Mouse (Mus musculus): ENCODE results near the gene Psmb7.

The Psmb7 gene

GRCm38 (mm10) chr2:38586733-38587132, 57.2 kb downstream of the Psmb7 start:
- no peak for DNase-seq

DNA sequence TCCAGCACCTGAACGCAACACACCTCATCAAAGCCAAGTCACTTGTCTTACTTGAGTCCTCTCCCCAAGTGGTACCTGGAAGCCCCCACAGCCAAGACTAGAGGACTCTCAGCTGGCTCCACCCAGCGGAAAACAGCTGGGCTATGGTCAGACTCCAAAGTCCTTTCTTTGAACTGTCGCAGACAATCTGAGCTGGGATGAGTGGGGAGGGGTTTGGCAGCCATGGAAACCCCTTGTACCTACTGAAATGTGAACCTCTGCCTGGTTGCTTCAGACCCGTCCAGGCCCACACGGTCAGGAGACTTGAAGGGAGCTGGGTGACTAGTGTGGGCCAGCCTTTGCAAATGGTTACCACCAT, 58.5 kb downstream of the Psmb7 start:
- no peak for DNase-seq

DNA sequence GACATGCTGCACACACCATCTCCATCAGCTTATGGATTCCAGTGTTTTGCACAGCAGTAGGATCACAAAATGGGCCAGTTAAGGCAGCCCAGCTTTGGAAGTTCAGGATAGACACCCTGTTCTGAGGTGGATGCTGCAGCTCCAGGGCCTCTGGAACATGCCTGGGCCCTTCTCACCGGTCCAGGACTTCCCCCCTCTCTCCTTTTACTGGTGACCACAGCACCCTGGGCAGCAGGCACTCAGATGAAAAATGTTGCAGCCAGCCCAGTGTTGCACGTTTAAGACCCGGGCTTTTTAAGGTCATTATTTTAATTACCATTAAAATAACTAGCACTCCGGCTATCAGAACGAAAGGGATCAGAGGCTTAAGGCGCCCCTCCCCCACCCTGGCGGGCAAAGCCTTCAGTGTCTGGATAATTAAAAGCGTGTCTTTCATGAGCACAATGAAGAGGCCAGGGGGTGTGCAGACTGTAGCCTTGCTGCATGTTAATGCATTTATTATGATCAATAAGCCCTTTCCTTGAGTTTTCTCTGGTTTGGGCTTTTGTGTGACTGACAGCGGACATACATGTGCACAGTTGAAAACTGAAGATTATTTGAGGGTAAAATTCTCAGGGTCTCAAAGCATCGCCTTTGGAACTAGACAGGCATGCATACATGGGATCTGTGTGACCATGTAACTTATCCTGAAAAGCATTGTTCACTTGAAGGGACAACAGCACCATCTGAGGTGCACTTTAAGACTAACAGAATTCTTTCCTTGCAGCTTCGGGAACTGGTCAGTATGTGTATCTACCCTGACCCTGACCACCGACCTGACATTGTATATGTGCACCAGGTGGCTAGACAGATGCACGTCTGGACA, 59.1 kb downstream of the Psmb7 start:
- no peak for DNase-seq

- DNase-seq: no peak
Observed at GRCm38 (mm10) chr2:38583982-38584381, 59.9 kb downstream of the Psmb7 start.

DNA sequence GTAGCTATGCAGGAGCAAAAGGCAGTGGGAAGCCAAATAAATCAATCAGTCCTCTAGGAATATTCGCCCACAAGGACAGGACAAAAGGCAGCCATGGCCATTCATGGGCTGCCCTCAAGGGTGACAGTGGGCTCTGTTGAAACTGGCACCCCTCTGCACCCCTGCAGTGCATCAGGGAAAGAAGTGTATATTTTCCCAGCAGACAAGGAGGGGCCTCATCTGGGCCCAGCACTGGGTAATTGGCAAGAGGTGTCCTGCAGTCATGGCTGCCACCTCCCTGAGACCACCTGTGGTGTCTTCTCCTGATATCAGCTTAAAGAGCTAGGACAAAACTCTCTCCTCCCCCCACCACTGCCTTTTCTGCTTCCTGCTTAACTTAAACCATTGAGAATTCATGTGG, 64.4 kb downstream of the Psmb7 start:
- DNase-seq: no peak

- DNase-seq: peak; percentile 84
Observed at GRCm38 (mm10) chr2:38578602-38579521, 65.0 kb downstream of the Psmb7 start.

- DNase-seq: no peak
Observed at GRCm38 (mm10) chr2:38574697-38575096, 69.2 kb downstream of the Psmb7 start.

GRCm38 (mm10) chr2:38571971-38572601, 71.8 kb downstream of the Psmb7 start:
- DNase-seq: no peak

DNA sequence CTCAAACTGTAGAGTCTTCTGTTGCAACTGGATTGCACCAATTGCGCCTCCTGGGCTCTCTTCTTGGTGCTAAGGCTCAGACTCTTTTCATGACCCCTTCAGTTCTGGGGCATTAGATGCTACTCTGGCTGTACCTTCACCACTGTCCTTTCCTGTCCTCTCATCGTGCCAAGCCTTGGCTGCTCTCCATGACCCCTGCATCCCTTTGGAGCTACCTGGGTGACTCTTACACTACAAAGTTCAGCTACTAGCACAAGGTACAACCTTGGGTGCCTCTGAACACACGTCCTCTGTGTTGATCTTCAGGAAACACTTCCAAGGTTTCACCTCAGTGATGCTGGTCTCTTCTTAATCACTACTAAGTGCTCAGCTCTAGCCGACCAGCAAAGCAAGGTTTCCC, 81.3 kb downstream of the Psmb7 start:
- no peak for DNase-seq

DNA sequence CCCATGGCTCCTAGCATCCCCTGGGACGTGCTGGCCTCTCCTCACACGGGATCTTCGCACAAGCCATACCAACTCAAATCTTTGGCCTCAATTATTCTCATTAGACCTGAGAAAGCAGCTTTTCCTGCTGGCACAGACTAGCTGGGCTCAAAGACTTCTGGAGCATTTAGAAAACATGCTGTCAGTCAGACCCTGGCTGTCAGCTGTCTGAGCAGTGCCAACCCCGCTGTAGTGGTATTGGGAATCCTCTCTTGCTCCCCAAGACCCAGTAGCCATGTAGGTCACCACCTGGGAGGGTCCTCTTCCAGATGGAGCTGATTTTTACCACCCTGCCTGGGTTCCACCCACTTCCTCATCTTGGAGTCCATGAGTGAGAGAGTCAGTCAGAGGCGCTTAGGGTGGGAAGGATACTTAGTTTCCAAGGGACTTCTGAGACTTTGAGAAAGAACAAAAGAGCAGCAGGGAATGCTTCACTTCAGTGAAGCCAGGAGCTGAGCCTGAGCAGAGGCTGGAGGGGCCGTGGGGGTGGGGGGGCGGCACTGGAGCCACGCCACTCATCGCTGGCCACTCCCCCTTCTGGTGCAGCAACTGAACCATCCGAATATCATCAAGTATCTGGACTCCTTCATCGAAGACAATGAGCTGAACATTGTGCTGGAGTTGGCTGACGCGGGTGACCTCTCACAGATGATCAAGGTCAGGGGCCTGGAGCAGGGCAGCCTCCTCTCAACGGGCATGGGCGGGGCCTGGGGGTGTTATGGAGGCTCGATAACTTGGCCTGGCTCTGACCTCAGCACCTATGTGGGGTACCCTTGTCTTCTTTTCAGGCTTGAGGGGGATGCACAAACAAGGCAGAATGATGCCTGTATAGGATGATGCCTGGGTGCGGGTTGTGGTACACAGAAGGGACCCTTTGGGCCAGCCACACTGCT, 83.3 kb downstream of the Psmb7 start:
- DNase-seq: no peak

GRCm38 (mm10) chr2:38556721-38557120, 87.2 kb downstream of the Psmb7 start:
- DNase-seq: no peak

DNA sequence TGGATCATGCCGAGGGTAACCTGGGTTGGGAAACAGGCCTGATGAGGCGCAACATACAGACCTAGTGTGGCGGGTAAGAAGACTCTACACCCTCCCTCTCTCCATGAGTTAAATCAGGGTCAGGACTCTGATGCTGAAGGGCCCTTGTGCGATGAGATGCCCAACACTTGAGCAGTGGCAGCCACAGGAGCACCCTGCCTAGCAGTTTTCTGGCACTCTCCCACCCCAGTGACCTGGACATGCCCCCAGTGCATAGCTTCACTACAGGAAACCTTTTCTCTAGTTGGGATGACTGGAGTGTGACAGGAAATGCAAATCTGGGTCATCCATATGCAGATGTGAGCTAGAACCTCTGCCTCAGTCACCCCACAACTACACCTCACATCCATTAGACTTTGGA, 88.2 kb downstream of the Psmb7 start:
- DNase-seq: peak; percentile 43

- no peak for DNase-seq
Observed at GRCm38 (mm10) chr2:38554226-38554995, 89.5 kb downstream of the Psmb7 start.

DNA sequence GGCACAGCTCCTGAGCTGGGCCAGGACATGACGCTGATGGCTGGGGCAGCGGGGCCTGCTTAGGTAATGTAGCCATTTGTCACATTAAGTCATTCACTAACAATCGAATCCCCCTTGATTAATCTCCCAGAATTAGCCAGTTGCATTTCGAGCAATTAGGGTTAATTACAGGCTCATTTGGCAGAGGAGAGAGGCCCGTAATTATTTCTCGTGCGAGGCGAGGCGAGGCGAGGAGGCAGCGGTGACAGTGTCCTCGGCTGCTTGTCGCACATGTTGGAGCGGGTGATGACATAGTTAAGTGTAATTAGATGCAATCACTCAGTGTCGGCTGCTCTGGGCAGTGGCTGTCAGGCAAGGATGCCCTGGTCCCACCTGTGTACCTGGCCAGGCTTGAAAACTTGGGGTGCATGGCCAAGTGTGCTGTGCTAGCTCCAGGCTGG, 91.9 kb downstream of the Psmb7 start:
- DNase-seq: no peak

DNA sequence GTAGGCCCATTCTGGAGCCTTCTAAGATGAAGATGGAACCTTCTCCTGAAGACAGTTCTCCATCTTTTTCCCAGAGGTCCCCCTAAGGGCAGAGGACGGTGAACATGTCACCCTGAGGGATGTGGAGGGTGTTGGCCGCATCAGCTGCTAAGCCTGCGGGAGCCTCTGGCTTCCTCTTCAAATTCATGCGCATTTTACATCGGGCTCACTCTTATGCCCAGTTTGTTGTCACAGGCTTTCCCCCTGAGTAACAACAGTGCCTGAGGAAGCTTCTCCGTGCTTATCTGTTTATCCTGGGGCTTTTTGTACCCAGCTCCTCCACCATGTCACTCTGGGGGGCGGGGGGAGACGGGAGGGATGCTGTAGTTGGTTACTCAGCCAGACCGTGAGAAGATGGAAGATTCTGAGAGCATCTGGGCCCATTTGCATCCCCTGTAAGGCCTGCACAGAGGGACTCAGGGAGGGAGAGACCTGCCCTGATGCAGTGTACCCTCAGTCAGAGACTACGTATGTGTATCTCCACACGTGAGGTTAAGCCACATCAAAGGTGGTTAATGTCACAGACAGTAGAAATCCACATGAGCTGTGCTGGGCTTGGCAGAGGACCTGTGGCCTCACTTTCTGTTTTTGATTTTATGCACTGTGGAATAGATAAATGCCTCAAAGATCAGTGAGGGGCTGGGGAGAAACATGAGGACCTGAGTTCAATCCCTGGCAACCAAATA, 95.9 kb downstream of the Psmb7 start:
- DNase-seq: no peak

DNA sequence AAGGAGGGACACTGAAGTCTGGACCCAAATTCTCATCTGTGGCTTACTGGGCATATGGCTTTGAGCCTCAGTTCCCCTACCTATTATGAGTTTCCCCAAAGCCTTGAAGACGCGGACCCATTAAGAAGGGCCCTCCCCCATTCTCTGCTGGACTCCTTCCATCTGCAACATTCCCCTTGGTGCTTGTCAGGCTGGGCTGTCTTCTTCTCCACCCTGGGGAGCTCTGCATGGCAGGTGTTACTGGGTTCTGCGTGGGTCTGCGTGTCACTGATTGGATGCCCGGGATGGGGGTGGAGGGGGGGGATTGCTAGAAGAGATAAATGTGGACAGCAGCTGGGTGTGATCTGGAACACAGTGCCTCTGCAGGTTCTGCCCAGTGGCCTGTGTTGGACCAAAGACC, 97.1 kb downstream of the Psmb7 start:
- DNase-seq: peak; percentile 34

- peak; percentile 83 for DNase-seq
Observed at GRCm38 (mm10) chr2:38546222-38546621, 97.7 kb downstream of the Psmb7 start.

GRCm38 (mm10) chr2:38545706-38546105, 98.2 kb downstream of the Psmb7 start:
- no peak for DNase-seq

DNA sequence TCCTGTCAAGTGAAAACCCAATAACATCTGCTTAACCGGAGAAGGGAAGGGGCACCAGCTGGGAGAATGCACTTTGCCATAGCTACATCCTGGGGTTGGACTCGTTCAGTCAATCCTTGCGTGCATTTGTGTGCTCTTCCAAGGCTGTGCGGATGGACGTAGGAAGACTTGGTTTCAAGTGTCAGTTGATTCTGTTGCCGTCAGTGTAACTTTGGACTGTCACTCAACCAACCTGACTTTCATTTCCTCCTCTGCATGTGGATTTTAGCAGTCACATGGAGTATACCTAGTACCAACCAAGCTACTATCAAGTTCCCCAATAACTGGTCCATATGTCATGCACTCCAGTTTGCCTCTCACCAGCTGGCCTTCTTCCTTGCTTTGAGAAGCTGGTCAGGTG, 98.9 kb downstream of the Psmb7 start:
- no peak for DNase-seq

GRCm38 (mm10) chr2:38544341-38544740, 99.5 kb downstream of the Psmb7 start:
- no peak for DNase-seq

DNA sequence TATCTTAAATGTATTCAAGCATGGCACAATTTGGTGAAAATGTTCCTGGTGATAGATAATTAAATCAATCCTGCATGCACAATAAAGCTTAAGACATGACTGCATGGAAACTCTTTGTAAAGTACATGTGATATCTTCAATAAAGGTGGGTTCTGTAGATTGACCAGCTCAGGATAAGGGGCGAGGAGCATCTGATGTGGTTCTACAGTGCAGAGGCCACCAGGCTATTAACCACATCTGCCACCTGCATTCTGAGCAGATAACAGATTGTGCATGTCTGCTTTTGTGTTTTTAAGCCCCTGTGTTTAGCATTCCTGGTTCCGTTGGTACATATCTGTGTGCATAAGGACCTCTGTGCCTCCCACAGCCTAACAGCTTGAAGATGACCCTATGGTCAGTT, 100.7 kb downstream of the Psmb7 start:
- no peak for DNase-seq

All from lung, postnatal 10 days (tissue).